Mouse (Mus musculus): ENCODE results near the gene Xiap.
"Not testable (repeated sequence)": the region's sequence is repeated elsewhere in the genome, so short reads cannot be mapped to it uniquely, and the experiment has no call there.

Xiap gene

DNA sequence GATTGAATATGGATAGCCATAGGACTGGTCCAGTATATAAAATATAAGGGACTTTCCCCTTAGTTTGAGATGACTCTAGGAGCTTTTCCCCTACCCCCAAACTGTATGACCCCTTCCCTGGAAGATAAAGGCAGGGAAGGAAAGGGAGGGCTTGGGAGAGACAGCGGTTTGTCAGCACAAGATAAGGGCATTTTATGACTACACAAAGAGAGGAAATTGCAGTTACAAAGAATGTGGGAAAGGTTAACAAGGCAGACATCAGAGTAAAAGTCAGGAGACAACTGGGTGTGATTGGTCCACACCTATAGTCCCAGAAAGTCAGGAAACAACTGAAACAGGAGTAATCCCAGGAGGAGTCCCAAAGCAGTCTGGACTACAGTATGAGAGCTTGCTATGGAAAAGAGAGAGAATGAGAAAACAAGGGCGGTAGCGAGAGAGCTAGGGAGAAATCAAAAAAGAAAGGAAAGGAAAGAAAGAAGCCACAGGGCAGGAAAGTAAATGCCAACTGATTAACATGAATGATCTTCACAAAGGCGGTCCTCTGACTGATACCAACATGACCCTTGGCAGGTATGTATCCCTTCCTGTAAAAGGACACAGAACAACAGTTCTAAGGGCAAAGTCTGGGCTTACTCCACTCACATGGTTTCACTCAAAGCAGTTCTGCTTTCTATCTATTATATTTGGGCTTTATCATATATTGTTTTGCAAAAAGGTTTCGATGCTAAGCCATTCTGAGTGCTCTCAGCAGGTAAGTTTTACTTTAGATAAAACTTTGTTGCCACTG, at the start of gene Xiap:
Xiap (plus strand) TSS at position 398 of the 787 bp plus-strand sequence.
- no peak for DNase-seq (ENCODE audit: low read depth, low spot score)

GRCm38 (mm10) chrX:42012677-42013208, 46.7 kb upstream of the Xiap start:
- no peak for DNase-seq (ENCODE audit: low read depth, low spot score)

DNA sequence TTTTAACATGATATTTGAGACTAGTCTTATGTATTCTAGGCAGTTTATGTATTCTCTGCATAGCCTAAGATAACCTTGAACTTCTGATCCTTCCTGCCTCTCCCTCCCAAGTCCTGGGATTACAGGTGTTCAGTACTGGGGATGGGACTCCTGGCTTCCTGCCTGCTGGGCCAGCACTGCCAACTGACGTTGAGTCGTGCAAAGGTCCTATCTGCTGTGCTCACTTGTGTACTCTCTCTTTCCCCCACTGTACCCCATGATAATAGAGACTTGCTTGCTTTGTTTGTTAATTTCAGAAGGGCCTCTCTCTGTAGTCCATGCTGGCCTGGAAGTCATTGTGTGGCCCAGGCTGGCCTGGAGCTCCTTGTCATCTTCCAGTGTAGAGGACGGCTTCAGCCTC, 45.7 kb upstream of the Xiap start:
- no peak for DNase-seq (ENCODE audit: low read depth, low spot score)

- DNase-seq (ENCODE audit: low read depth, low spot score): peak; percentile 39
Measured at GRCm38 (mm10) chrX:42014502-42014901, 45.0 kb upstream of the Xiap start.

- no peak for DNase-seq (ENCODE audit: low read depth, low spot score)
Measured at GRCm38 (mm10) chrX:42018030-42018429, 41.4 kb upstream of the Xiap start.

- DNase-seq (ENCODE audit: low read depth, low spot score): no peak
Measured at GRCm38 (mm10) chrX:42019441-42019840, 40.0 kb upstream of the Xiap start.

- not testable (repeated sequence) for DNase-seq (ENCODE audit: low read depth, low spot score)
Measured at GRCm38 (mm10) chrX:42025802-42026440, 33.6 kb upstream of the Xiap start.

GRCm38 (mm10) chrX:42026981-42027380, 32.5 kb upstream of the Xiap start:
- DNase-seq (ENCODE audit: low read depth, low spot score): not testable (repeated sequence)

GRCm38 (mm10) chrX:42033111-42033693, 26.3 kb upstream of the Xiap start:
- DNase-seq (ENCODE audit: low read depth, low spot score): peak; percentile 61

DNA sequence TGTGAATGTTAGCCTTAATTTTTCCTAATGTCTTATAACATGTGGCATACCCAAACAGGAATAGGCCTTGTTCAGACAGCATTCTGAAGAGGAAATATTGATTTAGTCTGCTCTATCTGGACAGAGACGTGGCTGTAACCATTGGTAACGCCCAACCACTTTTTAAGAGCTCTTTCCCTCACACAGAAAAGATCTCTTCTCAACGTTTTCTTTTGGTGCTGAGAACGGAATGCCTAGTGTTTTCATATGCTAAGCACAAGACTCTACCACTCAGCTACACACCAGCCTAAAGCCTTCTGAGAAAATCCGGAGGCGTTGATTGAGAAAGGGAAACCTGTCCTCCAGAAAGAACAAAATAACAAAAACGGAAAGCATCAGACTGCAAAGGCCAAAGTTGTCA, 25.6 kb upstream of the Xiap start:
- DNase-seq (ENCODE audit: low read depth, low spot score): peak; percentile 56

- peak; percentile 66 for DNase-seq (ENCODE audit: low read depth, low spot score)
Measured at GRCm38 (mm10) chrX:42039481-42039880, 20.0 kb upstream of the Xiap start.

- DNase-seq (ENCODE audit: low read depth, low spot score): no peak
Measured at GRCm38 (mm10) chrX:42044935-42045334, 14.5 kb upstream of the Xiap start.

- DNase-seq (ENCODE audit: low read depth, low spot score): peak; percentile 62
Measured at GRCm38 (mm10) chrX:42050652-42051643, 8.5 kb upstream of the Xiap start.

- no peak for DNase-seq (ENCODE audit: low read depth, low spot score)
Measured at GRCm38 (mm10) chrX:42057012-42057411, 2.5 kb upstream of the Xiap start.

DNA sequence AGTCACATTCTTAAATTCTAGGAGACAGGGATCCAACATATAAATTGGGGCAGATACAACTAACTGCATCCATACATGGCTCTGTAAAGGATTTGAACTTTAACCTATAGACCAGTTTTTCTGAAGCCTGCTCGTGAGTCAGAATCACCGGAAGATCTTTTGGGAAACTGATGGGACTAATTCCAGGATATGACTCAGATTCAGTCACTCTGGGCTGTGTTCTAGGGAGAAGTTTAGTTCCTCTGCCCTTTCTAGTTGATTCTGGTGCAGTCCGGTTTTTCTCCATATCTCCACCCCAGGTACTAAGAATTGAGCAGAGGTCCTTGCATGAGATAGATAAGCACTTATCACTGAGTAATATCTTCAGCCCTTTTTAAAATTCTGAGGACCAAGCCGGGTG, 1.6 kb upstream of the Xiap start:
- peak; percentile 15 for DNase-seq (ENCODE audit: low read depth, low spot score)

- no peak for DNase-seq (ENCODE audit: low read depth, low spot score)
Measured at GRCm38 (mm10) chrX:42063621-42064020, 4.1 kb downstream of the Xiap start.

GRCm38 (mm10) chrX:42065086-42065485, 5.6 kb downstream of the Xiap start:
- no peak for DNase-seq (ENCODE audit: low read depth, low spot score)

GRCm38 (mm10) chrX:42066771-42067170, 7.3 kb downstream of the Xiap start:
- DNase-seq (ENCODE audit: low read depth, low spot score): peak; percentile 41

GRCm38 (mm10) chrX:42067791-42068200, 8.3 kb downstream of the Xiap start:
- peak; percentile 70 for DNase-seq (ENCODE audit: low read depth, low spot score)

- peak; percentile 89 for DNase-seq (ENCODE audit: low read depth, low spot score)
Measured at GRCm38 (mm10) chrX:42068201-42068874, 8.9 kb downstream of the Xiap start.

- DNase-seq (ENCODE audit: low read depth, low spot score): no peak
Measured at GRCm38 (mm10) chrX:42068875-42069257, 9.4 kb downstream of the Xiap start.
